Mouse (Mus musculus): ENCODE measurements around the gene Olfr1045.

DNA sequence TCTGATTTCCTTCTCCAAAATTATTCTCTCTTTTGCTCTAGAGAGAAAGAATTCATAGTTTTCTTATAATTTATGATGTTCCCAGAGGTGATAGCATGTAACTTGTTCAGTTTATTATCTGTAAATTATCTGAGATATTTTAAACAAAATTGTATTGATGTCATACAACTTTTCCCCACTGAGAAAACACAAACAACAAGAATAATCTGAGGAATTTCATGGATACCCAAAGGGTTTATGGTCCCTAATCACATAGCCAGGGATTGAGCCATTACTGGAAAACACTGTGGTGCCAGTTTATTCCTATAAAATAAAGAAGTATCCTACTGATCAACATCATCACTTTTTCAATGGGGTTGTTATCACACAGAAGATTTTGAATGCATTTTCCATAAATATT, 37.4 kb upstream of the Olfr1045 start, which contains the start of gene Olfr1048:
- TF ChIP-seq CTCF (IDR thresholded peaks at IDR 0.05; ENCODE audit: low read depth) (no peak), EP300 (optimal IDR thresholded peaks at IDR 0.05) (no peak)
